Mouse (Mus musculus) frontal cortex, adult 2 months (tissue): ENCODE measurements at regions not wholly inside any gene's neighbourhood (a gene's known extent, or its start where the extent isn't known, plus 50 kb on each side); places are given as distances from the start of the nearest gene placed in this dataset.

Experiments used
- DNase-seq, 2 experiments: peaks; one replicate each; pipeline ENCODE4 v3.0.0; 2022; ENCODE audit warnings: low spot score in 1 of 2; ENCODE audit errors: extremely low spot score in 1 of 2

- no peak for DNase-seq
These were observed 98.6 kb upstream of the 4930535I16Rik start for GRCm38 (mm10) chr4:124016401-124016800.

DNA sequence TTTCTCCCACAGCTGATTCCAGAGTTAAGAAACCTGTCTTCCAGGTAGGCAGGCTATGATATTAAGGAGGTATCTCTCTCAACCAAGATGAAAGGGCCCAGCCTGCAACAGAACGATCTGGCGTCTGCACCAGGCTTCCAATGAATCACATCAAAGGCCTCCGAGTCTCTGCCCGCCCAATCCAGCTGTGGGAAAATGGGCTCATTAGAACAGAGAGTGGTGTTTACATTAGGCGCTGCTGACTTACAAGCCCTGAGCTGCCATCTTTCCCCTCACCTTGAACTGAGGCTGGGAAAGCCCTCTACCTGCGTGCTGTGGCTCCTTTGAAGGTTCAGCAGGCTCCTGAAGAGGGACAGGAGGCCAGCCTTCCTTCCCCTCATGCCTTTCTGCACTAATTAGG is 97.5 kb upstream of the 4930535I16Rik start:
- no peak for DNase-seq

- DNase-seq = no peak
These were observed 94.6 kb upstream of the 4930535I16Rik start for GRCm38 (mm10) chr4:124012406-124012805.

DNA sequence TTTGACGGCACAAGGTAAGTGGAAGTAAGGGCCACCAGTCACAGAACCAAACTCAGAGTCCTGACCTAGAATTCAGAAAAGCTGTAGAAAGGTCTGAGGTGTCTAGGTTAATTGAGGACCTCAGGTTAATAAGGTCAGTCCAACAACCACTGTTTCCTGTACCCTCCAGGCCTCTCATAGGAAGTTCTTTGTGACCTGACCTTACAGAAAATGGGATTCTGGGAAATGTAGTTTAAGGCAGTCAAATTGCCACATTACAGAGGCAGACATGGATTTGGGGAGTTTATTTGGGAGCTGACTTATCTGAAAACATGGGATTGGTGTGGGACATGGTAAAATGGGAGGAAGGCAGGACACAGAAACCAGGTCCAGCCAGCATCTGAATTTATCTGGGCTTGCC is 90.9 kb upstream of the 4930535I16Rik start:
- DNase-seq = no peak

- DNase-seq = peak in 1 of 2 experiments; percentile 5
These were observed 87.9 kb upstream of the 4930535I16Rik start for GRCm38 (mm10) chr4:124005626-124006315.

- DNase-seq = no peak
These were observed 84.9 kb upstream of the 4930535I16Rik start for GRCm38 (mm10) chr4:124002760-124003159.

DNA sequence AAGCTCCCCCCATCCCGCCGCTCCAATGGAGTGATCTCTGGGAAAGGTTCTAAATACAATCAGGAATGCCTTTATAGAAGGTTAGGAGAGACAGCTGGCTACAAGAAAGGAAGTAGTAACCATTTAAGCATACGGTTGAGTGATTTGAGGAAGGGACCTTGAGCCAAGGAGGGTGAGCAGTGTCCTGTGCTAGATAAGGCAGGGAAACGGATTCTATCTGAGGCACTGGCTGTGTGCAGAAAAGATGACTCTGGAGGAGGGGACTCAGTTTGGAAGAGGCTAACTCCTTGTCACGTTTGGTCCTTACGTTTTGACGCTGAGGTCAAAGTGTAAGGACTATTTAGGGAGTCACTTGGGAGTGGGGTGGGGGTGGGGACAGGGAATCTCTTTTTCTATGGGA is 84.3 kb upstream of the 4930535I16Rik start:
- no peak for DNase-seq

DNA sequence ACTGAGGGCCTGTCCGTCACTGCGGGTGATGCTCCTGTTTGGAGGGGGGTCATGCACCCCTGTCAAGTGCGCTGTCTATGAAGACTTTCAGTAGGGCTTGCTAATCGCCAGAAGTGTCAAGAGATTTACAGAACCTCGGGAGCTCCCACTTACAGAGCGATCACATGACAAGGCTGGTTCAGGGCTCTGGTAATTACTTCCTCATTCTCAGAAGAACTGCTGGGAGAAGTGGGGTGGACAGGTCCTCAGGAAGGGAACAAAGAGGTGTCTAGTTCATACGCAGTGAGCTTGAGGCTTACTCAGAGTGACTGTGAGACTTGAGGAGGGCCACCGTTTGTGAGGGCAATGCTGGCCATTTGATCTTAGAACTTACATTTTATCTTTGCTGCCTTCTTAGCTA is 78.0 kb upstream of the 4930535I16Rik start:
- DNase-seq = no peak

DNA sequence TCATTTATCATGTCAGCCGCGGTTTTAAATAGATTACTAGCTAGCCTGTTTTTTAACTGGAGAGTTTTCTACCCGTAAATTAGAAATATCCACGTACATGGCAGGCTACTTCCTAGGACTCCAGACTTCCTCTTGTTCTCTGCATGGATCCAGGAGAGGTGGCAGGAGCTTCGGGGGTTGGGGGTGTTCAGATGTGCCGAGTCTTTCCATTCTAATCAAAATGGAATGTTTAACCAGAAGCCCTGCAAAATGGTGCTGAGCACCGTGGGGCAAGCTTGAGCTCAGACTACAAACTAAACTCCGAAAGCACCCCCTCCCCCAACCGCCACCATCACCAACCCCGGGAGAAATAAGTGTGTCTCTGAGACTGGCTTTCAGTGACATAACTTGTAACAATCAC is 73.4 kb upstream of the 4930535I16Rik start:
- no peak for DNase-seq

- peak; percentile 3 to 20 for DNase-seq
These were observed 72.7 kb upstream of the 4930535I16Rik start for GRCm38 (mm10) chr4:123990293-123991185.
